Mouse (Mus musculus) heart, adult 2 months (tissue): ENCODE results near the gene Psmc6.

Experiments
- CTCF ChIP-seq: fragments of 200-600 bp; IDR thresholded peaks from 2 replicates; pipeline ENCODE4 v1.8.1; 2022; ENCODE audit warnings: antibody characterized with exemption, mild to moderate bottlenecking, moderate library complexity
- POLR2A ChIP-seq: fragments of 200-500 bp; IDR thresholded peaks from 2 replicates; pipeline ENCODE4 v1.6.1; 2011; ENCODE audit warnings: mild to moderate bottlenecking, low read depth, low read length, control low read depth; ENCODE audit not compliant: insufficient read depth

- TF ChIP-seq CTCF = no peak
- no peak for TF ChIP-seq POLR2A
These were observed 12.7 kb upstream of the Psmc6 start for GRCm38 (mm10) chr14:45316927-45317326.
